Mouse (Mus musculus) bone marrow macrophage, adult 2 months (primary cell): ENCODE results near the gene Fbxw26.

Experiments used
- CTCF ChIP-seq: IDR thresholded peaks from 2 replicates; pipeline ENCODE4 v1.5.1; 2012; ENCODE audit warnings: low read depth, mild to moderate bottlenecking, low read length, moderate library complexity
- POLR2A ChIP-seq: IDR thresholded peaks from 2 replicates; pipeline ENCODE4 v1.6.1; 2012; ENCODE audit warnings: mild to moderate bottlenecking, low read depth, low read length, borderline replicate concordance

GRCm38 (mm10) chr9:109685299-109685698 is 60.6 kb downstream of the Fbxw26 start:
- TF ChIP-seq CTCF (no peak), POLR2A (no peak)
